Mouse (Mus musculus) kidney, adult 9 months (tissue): ENCODE measurements around the gene Ttll11.

Experiments
- DNase-seq: peaks from one replicate; pipeline ENCODE4 v3.0.0; 2022

The Ttll11 gene

GRCm38 (mm10) chr2:35818883-35819282, 160.8 kb downstream of the Ttll11 start:
- no peak for DNase-seq

- peak; percentile 30 for DNase-seq
Measured at GRCm38 (mm10) chr2:35816056-35816661, 163.6 kb downstream of the Ttll11 start.

- no peak for DNase-seq
Measured at GRCm38 (mm10) chr2:35812561-35812933, 167.2 kb downstream of the Ttll11 start.

- no peak for DNase-seq
Measured at GRCm38 (mm10) chr2:35811801-35812560, 167.7 kb downstream of the Ttll11 start.

DNA sequence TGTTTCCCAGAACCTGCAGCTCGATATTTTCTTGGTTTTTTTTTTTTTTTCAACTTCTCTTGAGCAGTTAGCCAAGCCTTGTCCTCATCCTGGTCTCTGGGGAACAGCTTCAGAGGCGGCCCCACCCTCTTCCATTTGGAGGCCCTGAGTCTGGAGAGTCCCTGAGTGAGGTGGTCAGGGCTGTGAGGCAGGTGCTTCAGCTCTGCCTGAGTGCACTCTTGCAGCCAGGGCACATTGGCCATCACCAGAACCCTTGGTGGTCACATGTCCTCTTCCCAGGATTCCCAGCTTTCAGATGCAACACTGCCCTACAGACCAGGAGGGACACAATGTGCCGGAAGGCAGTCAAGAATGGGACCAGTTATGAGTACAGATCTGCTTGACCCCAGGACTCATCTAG, 169.7 kb downstream of the Ttll11 start:
- DNase-seq: no peak

DNA sequence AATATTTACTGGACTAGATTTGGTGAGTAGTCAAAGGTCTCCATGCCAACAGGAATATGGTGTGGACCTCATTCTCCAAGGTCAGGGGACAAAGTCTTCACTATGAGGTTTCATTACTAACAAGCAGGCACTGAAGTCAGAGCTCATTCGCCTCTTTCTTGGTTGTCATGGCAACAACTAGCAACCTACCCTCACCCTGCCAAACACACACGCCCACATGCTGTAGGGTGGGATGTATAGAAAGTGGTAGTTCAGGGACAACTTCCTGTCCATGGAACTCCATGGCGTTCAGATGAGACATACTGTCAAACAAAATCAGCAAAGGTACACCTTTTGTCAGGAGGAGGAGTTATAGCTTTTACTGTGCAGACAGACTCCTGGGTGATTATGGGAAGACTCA, 170.6 kb downstream of the Ttll11 start:
- DNase-seq: peak; percentile 32

GRCm38 (mm10) chr2:35805881-35806280, 173.8 kb downstream of the Ttll11 start:
- DNase-seq: no peak

DNA sequence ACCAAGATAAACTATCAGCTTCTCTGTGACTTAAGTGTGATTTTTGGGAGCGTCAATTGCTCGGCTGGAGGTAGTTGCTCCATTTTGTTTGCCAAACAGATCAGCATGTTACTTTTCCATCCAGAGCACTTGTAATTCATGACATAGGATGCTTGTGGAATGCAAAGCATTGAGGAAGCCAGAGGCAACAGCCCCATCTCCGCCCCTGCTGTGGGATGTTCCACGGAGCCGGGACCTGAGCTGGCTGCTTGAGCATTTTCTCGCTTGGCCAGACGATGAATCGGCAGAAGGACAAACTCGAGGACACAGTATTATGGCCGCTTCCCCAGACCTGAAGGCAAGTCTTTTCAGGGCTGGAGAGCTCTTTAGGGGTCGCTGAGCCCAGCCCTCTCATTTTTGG, 176.6 kb downstream of the Ttll11 start:
- no peak for DNase-seq

GRCm38 (mm10) chr2:35801759-35802158, 178.0 kb downstream of the Ttll11 start:
- DNase-seq: no peak

GRCm38 (mm10) chr2:35799073-35799472, 180.6 kb downstream of the Ttll11 start:
- no peak for DNase-seq

- no peak for DNase-seq
Measured at GRCm38 (mm10) chr2:35797998-35798397, 181.7 kb downstream of the Ttll11 start.

GRCm38 (mm10) chr2:35789362-35790326, 190.1 kb downstream of the Ttll11 start:
- DNase-seq: no peak

GRCm38 (mm10) chr2:35785877-35786276, 193.8 kb downstream of the Ttll11 start:
- no peak for DNase-seq

- DNase-seq: no peak
Measured at GRCm38 (mm10) chr2:35783368-35783767, 196.3 kb downstream of the Ttll11 start.

DNA sequence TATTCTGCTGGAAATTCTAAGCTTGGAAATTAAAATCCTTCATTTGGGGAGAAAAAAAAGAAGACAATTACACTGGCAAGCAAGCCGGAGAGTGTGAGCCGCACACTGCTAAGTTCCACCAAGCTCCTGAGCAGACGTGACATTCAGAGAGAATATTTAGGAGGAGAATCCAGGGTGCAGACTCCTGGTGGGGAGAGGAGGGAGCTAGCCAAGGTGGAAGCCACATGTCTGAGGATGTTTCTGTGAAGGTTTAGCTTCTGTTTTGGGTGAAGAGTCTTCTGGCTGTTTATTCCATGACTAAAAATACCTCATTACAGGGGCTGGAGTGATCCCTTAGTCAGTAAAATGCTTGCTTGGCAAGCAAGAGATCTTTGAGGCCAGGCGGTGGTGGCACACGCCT, 200.4 kb downstream of the Ttll11 start:
- DNase-seq: no peak

DNA sequence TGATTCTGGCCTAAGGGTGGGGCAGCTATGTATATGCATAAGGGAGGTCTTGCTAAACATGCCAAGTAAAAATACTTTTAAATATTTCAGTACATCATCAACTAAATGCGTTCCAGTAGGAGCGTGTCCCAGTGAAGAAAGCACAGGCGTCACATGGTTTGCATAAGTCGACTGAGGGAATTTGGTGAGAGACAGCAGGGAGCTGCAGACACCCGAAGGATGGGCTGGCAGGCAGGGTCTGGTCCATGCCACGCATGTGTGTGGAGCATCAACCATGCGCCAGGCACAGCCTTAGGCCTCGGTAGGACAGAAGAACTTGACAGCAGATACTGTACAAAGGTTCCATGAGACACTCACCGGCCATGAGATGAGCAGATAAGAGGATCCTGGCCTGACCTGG, 202.8 kb downstream of the Ttll11 start:
- no peak for DNase-seq

GRCm38 (mm10) chr2:35775651-35776055, 204.1 kb downstream of the Ttll11 start:
- no peak for DNase-seq

DNA sequence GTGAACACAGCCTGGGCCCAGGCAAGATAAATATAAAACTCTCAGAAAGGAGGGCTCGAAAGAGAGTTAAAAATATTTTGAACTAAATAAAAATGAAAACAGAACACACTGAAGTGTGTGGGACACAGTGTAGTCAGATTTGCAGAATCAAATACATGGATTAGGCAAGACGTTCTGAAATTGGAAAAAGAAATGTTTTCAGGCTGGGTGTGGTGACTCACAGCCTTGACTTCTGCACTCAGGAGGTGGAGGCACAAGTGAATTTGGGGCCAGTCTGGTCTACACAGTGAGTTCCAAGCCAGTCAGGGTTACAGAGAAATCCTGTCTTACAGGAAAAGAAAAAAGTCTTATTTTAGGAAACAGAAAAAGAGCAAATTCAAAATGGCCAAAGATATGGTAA, 209.2 kb downstream of the Ttll11 start:
- DNase-seq: no peak

DNA sequence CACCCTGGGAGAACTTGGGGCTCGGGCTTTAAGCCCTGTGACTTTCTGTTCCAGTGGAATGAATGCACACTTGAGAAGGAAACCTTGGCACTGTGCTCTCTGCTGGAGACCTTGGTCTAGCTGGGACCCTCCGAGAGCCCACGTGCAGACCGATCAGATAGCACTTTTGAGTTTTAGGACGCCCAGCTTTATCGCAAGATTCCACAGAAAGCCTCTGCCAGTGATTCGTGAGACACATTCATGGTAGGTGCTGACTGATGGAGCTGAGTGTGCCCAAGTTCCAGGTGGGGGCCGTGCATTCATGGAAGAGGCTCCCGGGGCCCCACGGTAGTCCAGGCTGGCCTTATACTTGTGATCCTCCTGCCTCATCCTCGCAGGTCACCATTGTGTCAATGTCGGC, 210.3 kb downstream of the Ttll11 start:
- no peak for DNase-seq

- DNase-seq: no peak
Measured at GRCm38 (mm10) chr2:35768538-35769238, 211.0 kb downstream of the Ttll11 start.

- DNase-seq: peak; percentile 32
Measured at GRCm38 (mm10) chr2:35767834-35768537, 211.7 kb downstream of the Ttll11 start.

GRCm38 (mm10) chr2:35764328-35764727, 215.4 kb downstream of the Ttll11 start:
- no peak for DNase-seq
